Mouse (Mus musculus): ENCODE results near the gene Yipf2.

DNA sequence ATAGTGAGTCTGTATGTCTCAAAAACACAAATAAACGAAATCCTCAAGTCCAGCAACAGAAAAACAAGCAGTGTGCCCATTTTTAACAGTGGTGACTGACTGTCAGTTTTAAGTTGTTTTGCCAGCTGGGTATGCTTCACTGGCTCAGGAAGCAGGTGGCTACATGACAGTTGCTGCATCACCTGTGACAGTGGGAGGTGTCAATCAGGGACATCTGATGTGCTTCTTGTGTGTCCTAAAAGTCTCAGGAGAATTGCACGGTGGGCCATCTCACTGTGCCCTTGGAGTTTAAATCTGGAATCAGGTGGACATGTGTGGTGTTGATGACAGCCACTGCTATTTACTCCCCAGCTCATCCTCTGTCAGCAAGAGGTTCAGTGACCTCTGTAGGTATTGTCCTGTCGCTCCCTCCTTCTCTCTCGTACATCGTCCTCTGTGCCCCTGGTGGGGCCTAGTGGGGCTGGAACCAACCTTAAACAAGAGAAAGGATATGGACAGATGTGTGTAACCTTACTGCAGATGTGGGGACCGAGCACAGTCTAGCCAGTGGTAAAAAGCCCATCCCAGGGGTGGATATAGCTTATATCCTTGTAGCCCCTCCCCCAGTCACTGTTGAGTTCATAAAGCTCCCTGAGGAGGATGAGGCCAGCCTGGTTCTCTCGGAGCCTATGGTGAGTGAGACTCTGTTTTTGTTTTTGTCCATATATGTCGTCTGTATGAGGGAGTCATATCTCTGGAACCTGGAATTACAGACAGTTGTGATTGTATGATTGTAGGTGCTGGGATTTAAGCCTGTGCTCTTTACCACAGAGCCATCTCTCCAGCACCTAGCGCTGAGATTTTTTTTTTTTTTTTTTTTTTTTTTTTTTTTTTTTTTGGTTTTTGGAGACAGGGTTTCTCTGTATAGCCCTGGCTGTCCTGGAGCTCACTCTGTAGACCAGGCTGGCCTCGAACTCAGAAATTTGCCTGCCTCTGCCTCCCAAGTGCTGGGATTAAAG is 33.0 kb upstream of the Yipf2 start:
- TF ChIP-seq CTCF (conservative IDR thresholded peaks at IDR 0.05 in 1 of 2, IDR thresholded peaks at IDR 0.05 in 1 of 2; ENCODE audit: low read depth in 2 of 2, low read length in 2 of 2) (no peak), KAT2A (IDR thresholded peaks at IDR 0.05; ENCODE audit: insufficient replicate concordance, low read length) (no peak), UBTF (IDR thresholded peaks at IDR 0.05; ENCODE audit: low read depth, low read length) (no peak), MAZ (IDR thresholded peaks at IDR 0.05; ENCODE audit: low read depth, low read length) (no peak), HCFC1 (IDR thresholded peaks at IDR 0.05; ENCODE audit: low read depth, low read length) (no peak), SMC3 (IDR thresholded peaks at IDR 0.05; ENCODE audit: low read depth, low read length) (no peak), GABPA (IDR thresholded peaks at IDR 0.05; ENCODE audit: insufficient replicate concordance, low read depth, low read length) (no peak), E2F4 (IDR thresholded peaks at IDR 0.05; ENCODE audit: insufficient replicate concordance, low read depth, low read length) (no peak), JUND (conservative IDR thresholded peaks at IDR 0.05; ENCODE audit: low read depth, low read length) (no peak), ZMIZ1 (IDR thresholded peaks at IDR 0.05; ENCODE audit: low read depth, low read length) (no peak), ETS1 (conservative IDR thresholded peaks at IDR 0.05; ENCODE audit: low read depth, low read length) (peak; percentile 86), ZKSCAN1 (IDR thresholded peaks at IDR 0.05; ENCODE audit: borderline replicate concordance, low read depth, low read length) (no peak), CHD2 (IDR thresholded peaks at IDR 0.05; ENCODE audit: low read length) (no peak)

Measured in CH12.LX (cell line).